Mouse (Mus musculus): ENCODE data around the gene Bicra. TPM values are rescaled to one million over a fixed set of nuclear protein-coding genes. Genes with fewer than 3 reads are reported as not detected.

Gene Bicra
- polyA plus RNA-seq, 1 experiment from 2014 or later: 1.4 TPM

- Histone ChIP-seq H3K27ac (no peak overlapping the region), H3K4me3 (replicated peaks) (no peak overlapping the region), H3K4me1 (replicated peaks) (peaks cover 10% of the 10 kb centered on the region), H3K9me3 (replicated peaks) (peaks cover 8% of the 10 kb centered on the region), H3K9ac (no peak overlapping the region), H3K4me2 (no peak overlapping the region), H3K27me3 (peaks cover 33% of the 10 kb centered on the region), H3K36me3 (no peaks in the 10 kb centered on the region)
- no peak for DNase-seq
- ATAC-seq (ENCODE audit: low read depth): no peak
- WGBS (ENCODE audit: insufficient replicate concordance): 37% methylated on average over 2 of the region's 2 CpGs
These were observed 9.4 kb upstream of the Bicra start for GRCm38 (mm10) chr7:16057136-16057534.

GRCm38 (mm10) chr7:16056459-16057135 is 8.9 kb upstream of the Bicra start:
- no peak overlapping the region for H3K27ac ChIP-seq
- peaks cover 16% of the 10 kb centered on the region for H3K4me1 ChIP-seq (replicated peaks)
- peaks cover 28% of the 10 kb centered on the region for H3K27me3 ChIP-seq
- no peak overlapping the region for H3K4me2 ChIP-seq
- H3K9ac ChIP-seq: no peak overlapping the region
- no peak overlapping the region for H3K4me3 ChIP-seq (replicated peaks)
- ATAC-seq (ENCODE audit: low read depth) (no peak), DNase-seq (no peak)
- H3K9me3 ChIP-seq (replicated peaks): peaks cover 3% of the 10 kb centered on the region
- no peaks in the 10 kb centered on the region for H3K36me3 ChIP-seq
- 15% methylated on average over 5 of the region's 5 CpGs for whole genome bisulfite sequencing (ENCODE audit: insufficient replicate concordance)

- Histone ChIP-seq H3K9me3 (replicated peaks) (no peaks in the 10 kb centered on the region), H3K4me3 (replicated peaks) (no peak overlapping the region), H3K9ac (no peak overlapping the region), H3K27me3 (peaks cover 18% of the 10 kb centered on the region), H3K4me2 (no peak overlapping the region), H3K4me1 (replicated peaks) (peaks cover 25% of the 10 kb centered on the region), H3K36me3 (no peaks in the 10 kb centered on the region), H3K27ac (no peak overlapping the region)
- no peak for ATAC-seq (ENCODE audit: low read depth)
- DNase-seq: no peak
- 73% methylated on average over 6 of the region's 6 CpGs for WGBS (ENCODE audit: insufficient replicate concordance)
These were observed 7.9 kb upstream of the Bicra start for GRCm38 (mm10) chr7:16055665-16056064.

GRCm38 (mm10) chr7:16054966-16055365 is 7.2 kb upstream of the Bicra start:
- peaks cover 32% of the 10 kb centered on the region for H3K4me1 ChIP-seq (replicated peaks)
- WGBS (ENCODE audit: insufficient replicate concordance): 51% methylated on average over 4 of the region's 4 CpGs
- no peak overlapping the region for H3K9ac ChIP-seq
- H3K9me3 ChIP-seq (replicated peaks): no peaks in the 10 kb centered on the region
- H3K4me2 ChIP-seq: no peak overlapping the region
- DNase-seq (no peak), ATAC-seq (ENCODE audit: low read depth) (no peak)
- H3K27me3 ChIP-seq: peaks cover 11% of the 10 kb centered on the region; the same call in 1 of the 2 replicates
- no peak overlapping the region for H3K4me3 ChIP-seq (replicated peaks)
- no peaks in the 10 kb centered on the region for H3K36me3 ChIP-seq
- H3K27ac ChIP-seq: no peak overlapping the region

GRCm38 (mm10) chr7:16053105-16053504 is 5.4 kb upstream of the Bicra start:
- Histone ChIP-seq H3K4me1 (replicated peaks) (peaks cover 48% of the 10 kb centered on the region), H3K27ac (peak overlapping the region; percentile 83), H3K36me3 (no peaks in the 10 kb centered on the region), H3K4me2 (peak overlapping the region; percentile 97), H3K9ac (peak overlapping the region; percentile 33; the same call in 1 of the 2 replicates), H3K4me3 (replicated peaks) (peak overlapping the region; percentile 71), H3K9me3 (replicated peaks) (no peaks in the 10 kb centered on the region), H3K27me3 (peaks cover 1% of the 10 kb centered on the region; the same call in 1 of the 2 replicates)
- WGBS (ENCODE audit: insufficient replicate concordance): 2% methylated on average over 6 of the region's 6 CpGs
- DNase-seq (peak; percentile 27), ATAC-seq (ENCODE audit: low read depth) (no peak)

- no peaks in the 10 kb centered on the region for H3K9me3 ChIP-seq (replicated peaks)
- WGBS (ENCODE audit: insufficient replicate concordance): under 1% methylated on average over 24 of the region's 24 CpGs
- peak overlapping the region; percentile 81 for H3K9ac ChIP-seq
- H3K4me3 ChIP-seq (replicated peaks): peak overlapping the region; percentile 71
- peak overlapping the region; percentile 97 for H3K4me2 ChIP-seq
- ATAC-seq (ENCODE audit: low read depth) (peak; percentile 75), DNase-seq (peak; percentile 94)
- H3K4me1 ChIP-seq (replicated peaks): peaks cover 48% of the 10 kb centered on the region
- peak overlapping the region; percentile 93 for H3K27ac ChIP-seq
- H3K27me3 ChIP-seq: no peaks in the 10 kb centered on the region
- no peaks in the 10 kb centered on the region for H3K36me3 ChIP-seq
These were observed 5.0 kb upstream of the Bicra start for GRCm38 (mm10) chr7:16052684-16053083.

GRCm38 (mm10) chr7:16051883-16052595 is 4.3 kb upstream of the Bicra start:
- H3K36me3 ChIP-seq: no peaks in the 10 kb centered on the region
- ATAC-seq (ENCODE audit: low read depth): peak; percentile 46
- H3K4me1 ChIP-seq (replicated peaks): peaks cover 50% of the 10 kb centered on the region
- under 1% methylated on average over 19 of the region's 19 CpGs for WGBS (ENCODE audit: insufficient replicate concordance)
- H3K9ac ChIP-seq: peak overlapping the region; percentile 81
- DNase-seq: peak; percentile 76
- peak overlapping the region; percentile 71 for H3K4me3 ChIP-seq (replicated peaks)
- H3K9me3 ChIP-seq (replicated peaks): no peaks in the 10 kb centered on the region
- H3K27ac ChIP-seq: peak overlapping the region; percentile 93
- no peaks in the 10 kb centered on the region for H3K27me3 ChIP-seq
- H3K4me2 ChIP-seq: peak overlapping the region; percentile 97

- peaks cover 65% of the 10 kb centered on the region for H3K4me1 ChIP-seq (replicated peaks)
- peak overlapping the region; percentile 95; the same call in 1 of the 2 replicates for H3K27ac ChIP-seq
- WGBS (ENCODE audit: insufficient replicate concordance): 72% methylated on average over 3 of the region's 3 CpGs
- no peaks in the 10 kb centered on the region for H3K9me3 ChIP-seq (replicated peaks)
- no peaks in the 10 kb centered on the region for H3K27me3 ChIP-seq
- H3K4me3 ChIP-seq (replicated peaks): peak overlapping the region; percentile 93
- peak overlapping the region; percentile 97 for H3K4me2 ChIP-seq
- ATAC-seq (ENCODE audit: low read depth) (no peak), DNase-seq (no peak)
- H3K36me3 ChIP-seq: no peaks in the 10 kb centered on the region
- peak overlapping the region; percentile 94; the same call in 1 of the 2 replicates for H3K9ac ChIP-seq
These were observed 2.9 kb upstream of the Bicra start for GRCm38 (mm10) chr7:16050600-16050999.

GRCm38 (mm10) chr7:16049576-16049915 is 1.8 kb upstream of the Bicra start:
- Histone ChIP-seq H3K4me3 (replicated peaks) (peak overlapping the region; percentile 93), H3K9ac (peak overlapping the region; percentile 94), H3K27me3 (no peaks in the 10 kb centered on the region), H3K36me3 (no peaks in the 10 kb centered on the region), H3K4me1 (replicated peaks) (peaks cover 75% of the 10 kb centered on the region), H3K27ac (peak overlapping the region; percentile 95), H3K4me2 (peak overlapping the region; percentile 97), H3K9me3 (replicated peaks) (no peaks in the 10 kb centered on the region)
- DNase-seq (no peak), ATAC-seq (ENCODE audit: low read depth) (no peak)
- 55% methylated on average over 7 of the region's 7 CpGs for WGBS (ENCODE audit: insufficient replicate concordance)

- ATAC-seq (ENCODE audit: low read depth): peak; percentile 1
- peak overlapping the region; percentile 95 for H3K27ac ChIP-seq
- H3K4me2 ChIP-seq: peak overlapping the region; percentile 97
- peak overlapping the region; percentile 94 for H3K9ac ChIP-seq
- H3K4me3 ChIP-seq (replicated peaks): peak overlapping the region; percentile 93
- H3K9me3 ChIP-seq (replicated peaks): no peaks in the 10 kb centered on the region
- 3% methylated on average over 36 of the region's 36 CpGs for WGBS (ENCODE audit: insufficient replicate concordance)
- H3K36me3 ChIP-seq: no peaks in the 10 kb centered on the region
- no peaks in the 10 kb centered on the region for H3K27me3 ChIP-seq
- no peak for DNase-seq
- H3K4me1 ChIP-seq (replicated peaks): peaks cover 81% of the 10 kb centered on the region
These were observed 1.2 kb upstream of the Bicra start for GRCm38 (mm10) chr7:16048675-16049575.

GRCm38 (mm10) chr7:16048164-16048564 is 443 bp upstream of the Bicra start:
- Histone ChIP-seq H3K4me1 (replicated peaks) (peaks cover 81% of the 10 kb centered on the region), H3K27me3 (no peaks in the 10 kb centered on the region), H3K27ac (peak overlapping the region; percentile 95), H3K9ac (peak overlapping the region; percentile 95), H3K9me3 (replicated peaks) (no peaks in the 10 kb centered on the region), H3K4me3 (replicated peaks) (peak overlapping the region; percentile 93), H3K4me2 (peak overlapping the region; percentile 100), H3K36me3 (no peaks in the 10 kb centered on the region; the same call in 1 of the 2 replicates)
- WGBS (ENCODE audit: insufficient replicate concordance): 0% methylated on average over 20 of the region's 20 CpGs
- DNase-seq (peak; percentile 97), ATAC-seq (ENCODE audit: low read depth) (peak; percentile 78)

Data from liver, embryonic 13.5 days (tissue).